In genomic region chr1:58343861-58344260, GRCm38 (mm10) we compare ENCODE assay signal across 14 mouse cellular contexts.
"Had no signal": no experiment of that assay in that cellular context is flagged by ENCODE, and none has a peak within 500 bp of the region (broad histone marks: within the 10 kb centered on the region; RNA-seq: fewer than 3 reads in every experiment).

No protein-coding gene starts in this region.

- H3K4me2 ChIP-seq: limb, embryonic 12.5 days; liver, embryonic 13.5 days; lung, embryonic 15.5 days; midbrain, embryonic 12.5 days had no signal

- H3K4me1 ChIP-seq: liver, embryonic 13.5 days; lung, embryonic 15.5 days; megakaryocyte, embryonic 14.5 days; midbrain, embryonic 12.5 days had no signal

- H3K4me3 ChIP-seq: limb, embryonic 12.5 days; liver, embryonic 13.5 days; lung, embryonic 15.5 days; megakaryocyte, embryonic 14.5 days; midbrain, embryonic 12.5 days had no signal

- ATAC-seq: liver, postnatal 0 days had no signal

- DNase-seq: kidney, adult 8-10 months; kidney, postnatal 25 days; layer of hippocampus, adult 9-11 months; layer of hippocampus, postnatal 36 days; liver; liver, embryonic 13.5 days; liver, postnatal 0 days; lung, postnatal 14 days; right cerebral cortex, postnatal 25 days; thymus, postnatal 36 days had no signal

- H3K9ac ChIP-seq: limb, embryonic 12.5 days; liver, embryonic 13.5 days; liver, postnatal 0 days; lung, embryonic 15.5 days; midbrain, embryonic 12.5 days had no signal

- H3K27me3 ChIP-seq: limb, embryonic 12.5 days; liver, embryonic 13.5 days; lung, embryonic 15.5 days; midbrain, embryonic 12.5 days had no signal

- H3K36me3 ChIP-seq: limb, embryonic 12.5 days; liver, embryonic 13.5 days; lung, embryonic 15.5 days; midbrain, embryonic 12.5 days had no signal

- H3K27ac ChIP-seq: limb, embryonic 12.5 days; liver, embryonic 13.5 days; lung, embryonic 15.5 days; midbrain, embryonic 12.5 days had no signal

- H3K9me3 ChIP-seq: limb, embryonic 12.5 days; liver, embryonic 13.5 days; lung, embryonic 15.5 days; megakaryocyte, embryonic 14.5 days; midbrain, embryonic 12.5 days had no signal
